Mouse (Mus musculus) liver, embryonic 12.5 days (tissue): Measurements from ENCODE around the gene Fetub. TPM values are rescaled to one million over a fixed set of nuclear protein-coding genes. Genes with fewer than 3 reads are reported as not detected.

ENCODE experiments used
- ATAC-seq: fragments of 200-750 bp; cut with Nextera tagmentation; 2 replicates; pipeline ENCODE4 v1.8.0; 2017; ENCODE audit warnings: moderate number of reproducible peaks, mild to moderate bottlenecking, moderate library complexity
- H3K27ac ChIP-seq: fragments of 300-500 bp; sonication (generic); 2 replicates; pipeline ENCODE4 v1.5.1; 2016; ENCODE audit warnings: mild to moderate bottlenecking
- H3K27me3 ChIP-seq: fragments of 300-500 bp; sonication (generic); replicated peaks from 2 replicates; pipeline ENCODE4 v1.6.1; 2016; ENCODE audit warnings: mild to moderate bottlenecking, moderate library complexity
- H3K36me3 ChIP-seq: fragments of 300-500 bp; sonication (generic); 2 replicates; pipeline ENCODE4 v1.6.1; 2016; ENCODE audit warnings: mild to moderate bottlenecking, moderate library complexity
- H3K4me1 ChIP-seq: fragments of 300-500 bp; sonication (generic); 2 replicates; pipeline ENCODE4 v1.6.1; 2016
- H3K4me2 ChIP-seq: fragments of 300-500 bp; sonication (generic); 2 replicates; pipeline ENCODE4 v1.6.1; 2016; ENCODE audit warnings: mild to moderate bottlenecking, moderate library complexity
- H3K4me3 ChIP-seq: fragments of 300-500 bp; sonication (generic); 2 replicates; pipeline ENCODE4 v1.5.1; 2016; ENCODE audit warnings: mild to moderate bottlenecking, moderate library complexity
- H3K9ac ChIP-seq: fragments of 300-500 bp; sonication (generic); 2 replicates; pipeline ENCODE4 v1.6.1; 2016; ENCODE audit warnings: mild to moderate bottlenecking, moderate library complexity
- H3K9me3 ChIP-seq: fragments of 300-500 bp; sonication (generic); replicated peaks from 2 replicates; pipeline ENCODE4 v1.6.1; 2016; ENCODE audit warnings: mild to moderate bottlenecking, moderate library complexity
- WGBS: fragments of 180-500 bp; shearing (Covaris S2); methylation state at CpG from one replicate; pipeline ENCODE4 v1.1.7; 2016; ENCODE audit not compliant: insufficient replicate concordance; 5-methylcytosine and 5-hydroxymethylcytosine counted together
- polyA plus RNA-seq: library from polyadenylated mRNA; unstranded; fragments of >200 nt; fragmentation: Nextera tagmentation; extraction: Ambion mirVana; gene quantifications from 2 replicates; pipeline ENCODE4 v1.2.1, GENCODE M21; 2016

The Fetub gene
- polyA plus RNA-seq, 1 experiment from 2014 or later, result 0.35 TPM

GRCm38 (mm10) chr16:22911986-22912385, 6.1 kb upstream of the Fetub start:
- H3K4me3 ChIP-seq, result no peak overlapping the region
- no peaks in the 10 kb centered on the region for H3K4me1 ChIP-seq
- no peak overlapping the region for H3K9ac ChIP-seq
- no peaks in the 10 kb centered on the region for H3K9me3 ChIP-seq
- no peaks in the 10 kb centered on the region for H3K36me3 ChIP-seq
- no peaks in the 10 kb centered on the region for H3K27me3 ChIP-seq
- no peak for ATAC-seq
- WGBS, result 59% methylated on average over 3 of the region's 3 CpGs
- no peak overlapping the region for H3K4me2 ChIP-seq
- no peak overlapping the region for H3K27ac ChIP-seq

- 68% methylated on average over 6 of the region's 6 CpGs for WGBS
- no peaks in the 10 kb centered on the region for H3K4me1 ChIP-seq
- no peak for ATAC-seq
- no peaks in the 10 kb centered on the region for H3K36me3 ChIP-seq
- no peak overlapping the region for H3K4me2 ChIP-seq
- H3K27ac ChIP-seq, result no peak overlapping the region
- no peak overlapping the region for H3K9ac ChIP-seq
- H3K27me3 ChIP-seq, result no peaks in the 10 kb centered on the region
- no peaks in the 10 kb centered on the region for H3K9me3 ChIP-seq
- no peak overlapping the region for H3K4me3 ChIP-seq
These were observed 5.2 kb upstream of the Fetub start for GRCm38 (mm10) chr16:22912886-22913285.

- ATAC-seq, result no peak
- H3K4me3 ChIP-seq, result no peak overlapping the region
- H3K27ac ChIP-seq, result no peak overlapping the region
- H3K27me3 ChIP-seq, result no peaks in the 10 kb centered on the region
- no peak overlapping the region for H3K9ac ChIP-seq
- no peak overlapping the region for H3K4me2 ChIP-seq
- H3K4me1 ChIP-seq, result no peaks in the 10 kb centered on the region
- H3K9me3 ChIP-seq, result no peaks in the 10 kb centered on the region
- no peaks in the 10 kb centered on the region for H3K36me3 ChIP-seq
These were observed 3.9 kb upstream of the Fetub start for GRCm38 (mm10) chr16:22914276-22914675.

- no peak for ATAC-seq
- no peaks in the 10 kb centered on the region for H3K36me3 ChIP-seq
- H3K9me3 ChIP-seq, result no peaks in the 10 kb centered on the region
- H3K4me1 ChIP-seq, result 0 out of 2 replicates have a peak, but pooled peaks cover 5% of the 10 kb centered on the region
- H3K4me3 ChIP-seq, result no peak overlapping the region
- no peaks in the 10 kb centered on the region for H3K27me3 ChIP-seq
- no peak overlapping the region for H3K4me2 ChIP-seq
- 71% methylated on average over 15 of the region's 15 CpGs for WGBS
- no peak overlapping the region for H3K27ac ChIP-seq
- no peak overlapping the region for H3K9ac ChIP-seq
These were observed 654 bp downstream of the Fetub start for GRCm38 (mm10) chr16:22918664-22919312.

GRCm38 (mm10) chr16:22919971-22920854, 2.1 kb downstream of the Fetub start:
- Histone ChIP-seq H3K4me2 (no peak overlapping the region), H3K27ac (no peak overlapping the region), H3K27me3 (no peaks in the 10 kb centered on the region), H3K4me1 (0 out of 2 replicates have a peak, but pooled peaks cover 5% of the 10 kb centered on the region), H3K9ac (no peak overlapping the region), H3K36me3 (no peaks in the 10 kb centered on the region), H3K4me3 (no peak overlapping the region), H3K9me3 (no peaks in the 10 kb centered on the region)
- ATAC-seq, result no peak
- WGBS, result 42% methylated on average over 18 of the region's 18 CpGs

- Histone ChIP-seq H3K9me3 (no peaks in the 10 kb centered on the region), H3K4me2 (no peak overlapping the region), H3K36me3 (no peaks in the 10 kb centered on the region), H3K4me3 (no peak overlapping the region), H3K9ac (no peak overlapping the region), H3K27ac (no peak overlapping the region), H3K27me3 (no peaks in the 10 kb centered on the region), H3K4me1 (0 out of 2 replicates have a peak, but pooled peaks cover 5% of the 10 kb centered on the region)
- WGBS, result 72% methylated on average over 5 of the region's 5 CpGs
- ATAC-seq, result no peak
These were observed 3.6 kb downstream of the Fetub start for GRCm38 (mm10) chr16:22921761-22922160.

GRCm38 (mm10) chr16:22922433-22922832, 4.3 kb downstream of the Fetub start:
- H3K9ac ChIP-seq, result no peak overlapping the region
- H3K4me3 ChIP-seq, result no peak overlapping the region
- no peaks in the 10 kb centered on the region for H3K9me3 ChIP-seq
- H3K4me2 ChIP-seq, result no peak overlapping the region
- H3K4me1 ChIP-seq, result 0 out of 2 replicates have a peak, but pooled peaks cover 5% of the 10 kb centered on the region
- WGBS, result 70% methylated on average over 4 of the region's 4 CpGs
- H3K36me3 ChIP-seq, result no peaks in the 10 kb centered on the region
- H3K27me3 ChIP-seq, result no peaks in the 10 kb centered on the region
- H3K27ac ChIP-seq, result no peak overlapping the region
- no peak for ATAC-seq

GRCm38 (mm10) chr16:22929575-22929974, 11.4 kb downstream of the Fetub start:
- Histone ChIP-seq H3K27ac (no peak overlapping the region), H3K4me1 (no peaks in the 10 kb centered on the region), H3K4me2 (no peak overlapping the region), H3K9ac (no peak overlapping the region), H3K9me3 (no peaks in the 10 kb centered on the region), H3K27me3 (no peaks in the 10 kb centered on the region), H3K36me3 (no peaks in the 10 kb centered on the region), H3K4me3 (no peak overlapping the region)
- ATAC-seq, result no peak
- WGBS, result 61% methylated on average over 6 of the region's 6 CpGs

- no peaks in the 10 kb centered on the region for H3K36me3 ChIP-seq
- H3K4me2 ChIP-seq, result no peak overlapping the region
- no peak for ATAC-seq
- H3K27me3 ChIP-seq, result no peaks in the 10 kb centered on the region
- no peak overlapping the region for H3K27ac ChIP-seq
- no peak overlapping the region for H3K4me3 ChIP-seq
- 66% methylated on average over 11 of the region's 11 CpGs for WGBS
- no peak overlapping the region for H3K9ac ChIP-seq
- H3K9me3 ChIP-seq, result no peaks in the 10 kb centered on the region
- no peaks in the 10 kb centered on the region for H3K4me1 ChIP-seq
These were observed 13.5 kb downstream of the Fetub start for GRCm38 (mm10) chr16:22931431-22932200.

- no peaks in the 10 kb centered on the region for H3K27me3 ChIP-seq
- no peak for ATAC-seq
- 71% methylated on average over 12 of the region's 12 CpGs for WGBS
- H3K9ac ChIP-seq, result no peak overlapping the region
- H3K4me3 ChIP-seq, result no peak overlapping the region
- no peaks in the 10 kb centered on the region for H3K36me3 ChIP-seq
- H3K4me1 ChIP-seq, result no peaks in the 10 kb centered on the region
- H3K9me3 ChIP-seq, result no peaks in the 10 kb centered on the region
- H3K27ac ChIP-seq, result no peak overlapping the region
- no peak overlapping the region for H3K4me2 ChIP-seq
These were observed 19.5 kb downstream of the Fetub start for GRCm38 (mm10) chr16:22937631-22938030.

- H3K36me3 ChIP-seq, result no peaks in the 10 kb centered on the region
- no peak overlapping the region for H3K4me2 ChIP-seq
- WGBS, result 57% methylated on average over 2 of the region's 2 CpGs
- no peak overlapping the region for H3K9ac ChIP-seq
- H3K4me1 ChIP-seq, result no peaks in the 10 kb centered on the region
- no peaks in the 10 kb centered on the region for H3K27me3 ChIP-seq
- no peak overlapping the region for H3K4me3 ChIP-seq
- H3K27ac ChIP-seq, result no peak overlapping the region
- ATAC-seq, result no peak
- H3K9me3 ChIP-seq, result no peaks in the 10 kb centered on the region
These were observed 20.4 kb downstream of the Fetub start for GRCm38 (mm10) chr16:22938541-22938940.
